Mouse (Mus musculus) bone marrow macrophage, adult 2 months (primary cell): ENCODE measurements at regions not wholly inside any gene's neighbourhood (a gene's known extent, or its start where the extent isn't known, plus 50 kb on each side); places are given as distances from the start of the nearest gene placed in this dataset.

ENCODE experiments used
- CTCF ChIP-seq: IDR thresholded peaks from 2 replicates; pipeline ENCODE4 v1.5.1; 2012; ENCODE audit warnings: low read depth, mild to moderate bottlenecking, low read length, moderate library complexity
- POLR2A ChIP-seq: IDR thresholded peaks from 2 replicates; pipeline ENCODE4 v1.6.1; 2012; ENCODE audit warnings: mild to moderate bottlenecking, low read depth, low read length, borderline replicate concordance

DNA sequence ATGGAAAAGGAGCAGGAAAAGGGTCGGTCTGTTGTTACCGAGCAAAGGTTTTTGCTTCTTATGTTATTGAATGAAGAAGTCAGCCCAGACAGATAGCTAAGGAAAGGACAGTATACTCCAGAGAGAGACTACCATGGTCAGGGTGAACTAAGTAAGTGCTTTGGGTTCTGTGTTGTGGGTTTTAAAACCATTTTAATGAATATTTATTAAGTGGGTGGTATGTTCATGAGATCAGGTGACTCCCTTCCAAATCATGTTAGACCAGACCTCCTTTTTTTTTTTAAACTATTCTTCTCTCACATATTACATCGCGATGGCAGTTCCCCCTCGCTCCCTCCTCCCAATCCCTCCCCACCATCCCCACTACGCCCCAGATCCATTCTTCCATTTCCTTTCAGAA, 67.3 kb upstream of the Bach2 start:
- TF ChIP-seq POLR2A, result no peak
- no peak for TF ChIP-seq CTCF
